Mouse (Mus musculus): Measurements from ENCODE around the gene Akirin2. TPM values are rescaled to one million over a fixed set of nuclear protein-coding genes. Genes with fewer than 3 reads are reported as not detected.
A peak's percentile ranks its signal among the peaks of the same experiment; 100 is the strongest.
"Not testable (repeated sequence)": the region's sequence is repeated elsewhere in the genome, so short reads cannot be mapped to it uniquely, and the experiment has no call there.

The Akirin2 gene
- polyA plus RNA-seq, 1 experiment from 2014 or later, result 57.9 TPM

DNA sequence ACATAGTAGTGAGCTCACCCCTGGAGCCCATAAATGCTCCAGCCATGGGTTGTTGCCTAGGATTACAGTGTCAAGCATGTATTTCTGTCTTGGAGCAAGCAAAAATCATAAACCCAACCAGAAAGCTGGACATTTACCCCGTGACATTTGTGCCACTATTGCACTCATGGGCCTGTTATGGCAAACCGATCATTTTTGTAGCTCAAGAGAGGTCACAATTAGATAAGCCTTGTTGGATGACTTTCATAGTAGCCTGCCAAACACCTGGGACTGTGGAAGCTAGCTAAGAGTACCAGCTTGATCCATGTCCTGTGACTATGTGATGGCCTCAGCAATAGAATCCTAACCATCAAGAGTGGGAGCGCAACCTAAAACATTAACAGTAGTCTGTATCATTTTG, 4.9 kb downstream of the Akirin2 start:
- no peaks in the 10 kb centered on the region for H3K9me3 ChIP-seq
- WGBS, result 93% methylated on average over 3 of the region's 3 CpGs

DNA sequence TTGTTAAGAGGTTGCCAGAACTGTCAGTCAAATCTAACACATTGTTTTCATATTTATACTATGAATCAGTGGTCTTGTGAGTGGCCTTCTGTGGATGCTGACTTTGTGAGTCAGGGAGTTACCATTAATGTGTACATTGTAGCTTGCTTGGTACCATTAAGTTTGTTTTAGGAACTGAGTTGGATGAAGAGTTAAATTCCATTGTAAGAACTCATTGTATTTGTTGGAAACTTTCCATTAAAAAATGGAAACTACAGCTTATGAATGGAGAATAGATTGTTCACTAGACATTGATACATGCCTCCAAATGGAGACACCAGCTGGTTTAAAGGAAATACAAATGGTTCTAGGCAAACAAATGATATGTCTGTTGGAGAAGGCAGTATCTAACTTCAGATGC, 5.4 kb downstream of the Akirin2 start:
- Histone ChIP-seq H3K9ac (no peak overlapping the region), H3K27me3 (replicated peaks) (no peaks in the 10 kb centered on the region), H3K4me1 (no peaks in the 10 kb centered on the region; the same call in 1 of the 2 replicates), H3K9me3 (no peaks in the 10 kb centered on the region), H3K4me2 (no peak overlapping the region), H3K36me3 (no peaks in the 10 kb centered on the region), H3K4me3 (replicated peaks) (no peak overlapping the region), H3K27ac (no peak overlapping the region)
- ATAC-seq (ENCODE audit: insufficient read depth, low FRiP score, low read depth), result no peak

More for the DNA sequence above, 4.9 kb downstream of the Akirin2 start:
- Histone ChIP-seq H3K4me2 (no peak overlapping the region), H3K9ac (no peak overlapping the region), H3K4me1 (no peaks in the 10 kb centered on the region; the same call in 1 of the 2 replicates), H3K36me3 (no peaks in the 10 kb centered on the region), H3K4me3 (replicated peaks) (no peak overlapping the region), H3K27me3 (replicated peaks) (no peaks in the 10 kb centered on the region), H3K27ac (no peak overlapping the region)
- no peak for ATAC-seq (ENCODE audit: insufficient read depth, low FRiP score, low read depth)

DNA sequence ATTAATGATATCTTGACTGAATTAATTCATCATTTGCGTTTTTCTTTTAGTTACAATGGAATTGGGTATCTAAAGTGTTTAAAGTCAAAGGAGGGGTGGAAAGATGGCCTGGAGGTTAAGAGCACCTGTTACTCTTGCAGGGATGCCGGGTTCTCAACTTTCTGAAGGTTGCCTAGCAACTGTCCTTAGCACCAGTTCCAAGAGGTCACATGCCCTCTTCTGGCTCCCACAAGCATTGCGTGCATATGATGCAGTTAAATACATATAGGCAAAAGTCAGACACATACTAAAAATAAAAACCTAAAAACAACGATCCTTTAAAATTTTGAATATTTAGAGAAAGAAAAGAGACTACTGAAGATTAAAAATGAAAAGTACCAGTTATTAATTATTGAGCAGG, 10.2 kb downstream of the Akirin2 start:
- no peak overlapping the region for H3K4me3 ChIP-seq (replicated peaks)
- no peak overlapping the region for H3K9ac ChIP-seq
- no peak for ATAC-seq (ENCODE audit: insufficient read depth, low FRiP score, low read depth)
- 0 out of 2 replicates have a peak, but pooled peaks cover 7% of the 10 kb centered on the region for H3K36me3 ChIP-seq
- no peaks in the 10 kb centered on the region for H3K4me1 ChIP-seq
- H3K4me2 ChIP-seq, result no peak overlapping the region
- no peaks in the 10 kb centered on the region for H3K27me3 ChIP-seq (replicated peaks)
- no peaks in the 10 kb centered on the region for H3K9me3 ChIP-seq
- H3K27ac ChIP-seq, result no peak overlapping the region
- 58% methylated on average over 4 of the region's 4 CpGs for WGBS

- no peak for ATAC-seq (ENCODE audit: insufficient read depth, low FRiP score, low read depth)
- no peaks in the 10 kb centered on the region for H3K27me3 ChIP-seq (replicated peaks)
- H3K27ac ChIP-seq, result no peak overlapping the region
- no peak overlapping the region for H3K4me2 ChIP-seq
- H3K4me1 ChIP-seq, result no peaks in the 10 kb centered on the region
- H3K9me3 ChIP-seq, result no peaks in the 10 kb centered on the region
- H3K4me3 ChIP-seq (replicated peaks), result no peak overlapping the region
- WGBS, result 82% methylated on average over 6 of the region's 6 CpGs
- H3K9ac ChIP-seq, result no peak overlapping the region
- peaks cover 23% of the 10 kb centered on the region for H3K36me3 ChIP-seq
Measured at GRCm38 (mm10) chr4:34566226-34566625, 15.5 kb downstream of the Akirin2 start.

- WGBS, result 82% methylated on average over 2 of the region's 2 CpGs
- Histone ChIP-seq H3K4me2 (no peak overlapping the region), H3K27ac (no peak overlapping the region), H3K9me3 (no peaks in the 10 kb centered on the region), H3K4me3 (replicated peaks) (no peak overlapping the region), H3K27me3 (replicated peaks) (no peaks in the 10 kb centered on the region), H3K36me3 (peaks cover 45% of the 10 kb centered on the region), H3K4me1 (no peaks in the 10 kb centered on the region), H3K9ac (no peak overlapping the region)
- no peak for ATAC-seq (ENCODE audit: insufficient read depth, low FRiP score, low read depth)
Measured at GRCm38 (mm10) chr4:34572876-34573275, 22.1 kb downstream of the Akirin2 start.

DNA sequence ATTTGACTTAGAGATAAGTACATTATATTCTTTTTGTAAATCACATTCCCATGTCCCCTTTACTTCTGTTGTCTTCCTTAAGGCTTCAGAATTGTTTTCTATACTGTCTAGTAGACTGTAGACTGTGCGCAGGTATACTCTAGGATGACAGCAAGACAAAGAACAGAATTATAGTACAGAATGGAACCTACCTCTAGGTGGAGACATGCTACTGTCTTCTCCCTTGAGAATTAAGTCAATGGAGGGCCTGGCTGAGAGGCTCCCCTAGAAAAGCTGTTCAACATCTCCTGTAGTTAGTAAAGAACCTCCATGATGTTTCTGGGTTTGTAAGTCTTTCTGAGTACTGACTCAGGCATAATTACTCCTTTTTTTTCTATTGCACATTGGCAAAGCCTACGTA, 26.3 kb downstream of the Akirin2 start:
- no peak overlapping the region for H3K27ac ChIP-seq
- no peaks in the 10 kb centered on the region for H3K27me3 ChIP-seq (replicated peaks)
- no peaks in the 10 kb centered on the region for H3K9me3 ChIP-seq
- no peaks in the 10 kb centered on the region for H3K4me1 ChIP-seq
- H3K4me2 ChIP-seq, result no peak overlapping the region
- ATAC-seq (ENCODE audit: insufficient read depth, low FRiP score, low read depth), result no peak
- 86% methylated on average over 2 of the region's 2 CpGs for WGBS
- H3K9ac ChIP-seq, result no peak overlapping the region
- no peak overlapping the region for H3K4me3 ChIP-seq (replicated peaks)
- H3K36me3 ChIP-seq, result peaks cover 45% of the 10 kb centered on the region

DNA sequence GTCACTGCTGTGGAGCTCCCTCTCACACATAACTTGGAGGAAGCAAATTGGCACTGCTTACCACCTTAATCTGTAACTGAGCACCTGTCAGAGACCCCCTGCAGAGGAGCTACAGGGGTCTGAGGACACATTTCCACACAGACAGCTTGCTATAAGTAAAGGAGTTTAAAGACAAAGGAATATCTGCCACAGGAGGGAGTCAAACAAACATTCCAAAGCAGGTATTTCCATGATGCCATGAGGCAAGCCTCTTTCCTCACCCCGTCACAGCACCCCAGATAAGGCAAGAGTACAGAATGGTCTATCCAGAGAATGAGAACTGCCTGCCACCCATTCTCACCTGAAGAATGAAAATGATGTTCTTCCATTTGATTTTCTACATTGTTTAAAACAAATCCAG, 28.5 kb downstream of the Akirin2 start:
- no peak overlapping the region for H3K4me3 ChIP-seq (replicated peaks)
- 85% methylated on average over 1 of the region's 1 CpGs for WGBS
- no peaks in the 10 kb centered on the region for H3K9me3 ChIP-seq
- no peak for ATAC-seq (ENCODE audit: insufficient read depth, low FRiP score, low read depth)
- no peak overlapping the region for H3K4me2 ChIP-seq
- H3K27me3 ChIP-seq (replicated peaks), result no peaks in the 10 kb centered on the region
- H3K4me1 ChIP-seq, result no peaks in the 10 kb centered on the region
- no peak overlapping the region for H3K27ac ChIP-seq
- H3K36me3 ChIP-seq, result peaks cover 48% of the 10 kb centered on the region
- H3K9ac ChIP-seq, result no peak overlapping the region

DNA sequence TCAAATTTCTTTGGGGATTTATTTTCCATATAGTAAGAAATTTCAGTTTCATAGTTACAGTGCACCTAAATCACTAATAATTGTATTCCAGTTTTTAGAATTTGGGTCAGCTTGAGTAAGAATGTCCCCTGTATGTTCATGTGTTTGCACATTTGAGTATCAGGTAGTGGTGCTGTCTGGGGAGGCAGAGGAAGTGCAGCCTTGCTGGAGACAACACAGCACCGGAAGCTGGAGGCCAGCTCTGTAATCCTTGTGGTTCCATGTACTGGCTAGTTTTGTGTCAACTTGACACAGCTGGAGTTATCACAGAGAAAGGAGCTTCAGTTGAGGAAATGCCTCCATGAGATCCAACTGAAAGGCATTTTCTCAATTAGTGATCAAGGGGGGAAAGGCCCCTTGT, 30.8 kb downstream of the Akirin2 start:
- H3K9me3 ChIP-seq; H3K9ac ChIP-seq; H3K4me2 ChIP-seq; H3K4me1 ChIP-seq; H3K4me3 ChIP-seq (replicated peaks); H3K27ac ChIP-seq; ATAC-seq (ENCODE audit: insufficient read depth, low FRiP score, low read depth); H3K27me3 ChIP-seq (replicated peaks): not testable (repeated sequence)
- peaks cover 36% of the 10 kb centered on the region for H3K36me3 ChIP-seq
- 74% methylated on average over 1 of the region's 1 CpGs for WGBS

DNA sequence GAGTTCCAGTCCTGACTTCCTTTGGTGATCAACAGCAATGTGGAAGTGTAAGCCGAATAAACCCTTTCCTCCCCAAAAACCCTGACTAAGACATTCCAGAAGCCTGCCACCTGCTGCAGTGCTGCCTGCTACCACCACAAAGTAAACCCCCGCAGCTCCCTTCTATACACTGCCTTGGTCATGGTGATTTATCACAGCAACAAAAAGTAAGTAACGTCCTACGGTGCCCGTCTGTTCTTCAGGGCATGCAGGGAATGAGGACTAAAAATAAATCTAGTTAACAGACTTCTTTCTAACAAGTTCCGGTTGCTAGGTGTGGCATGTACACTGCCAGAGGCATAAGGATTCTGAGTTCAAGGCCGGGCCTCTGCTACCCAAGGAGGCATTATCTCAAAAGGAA, 31.3 kb downstream of the Akirin2 start:
- no peak; the same call in 1 of the 2 replicates for ATAC-seq (ENCODE audit: insufficient read depth, low FRiP score, low read depth)
- H3K4me2 ChIP-seq, result no peak overlapping the region
- H3K9ac ChIP-seq, result no peak overlapping the region
- no peaks in the 10 kb centered on the region for H3K9me3 ChIP-seq
- no peaks in the 10 kb centered on the region for H3K27me3 ChIP-seq (replicated peaks)
- H3K27ac ChIP-seq, result no peak overlapping the region
- H3K36me3 ChIP-seq, result peaks cover 36% of the 10 kb centered on the region
- 66% methylated on average over 7 of the region's 7 CpGs for WGBS
- no peaks in the 10 kb centered on the region for H3K4me1 ChIP-seq
- H3K4me3 ChIP-seq (replicated peaks), result no peak overlapping the region

DNA sequence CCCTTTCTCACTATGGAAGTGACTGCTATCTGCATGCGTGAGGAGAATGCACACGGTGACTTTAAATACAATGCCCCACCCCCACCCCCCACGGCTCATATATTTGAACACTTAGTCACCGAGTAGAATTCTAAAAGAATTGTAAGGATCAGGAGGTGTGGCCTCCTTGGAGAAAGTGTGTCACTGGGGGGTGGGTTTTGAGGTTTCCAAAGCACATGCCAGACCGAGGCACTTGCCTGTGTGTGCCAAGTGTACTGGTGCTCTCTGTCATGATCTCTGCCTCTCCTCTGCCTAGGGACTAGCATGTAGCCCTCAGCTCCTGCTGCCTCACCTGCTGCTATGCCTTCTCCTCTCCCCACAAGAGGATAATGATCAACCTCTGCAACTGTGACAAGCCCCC, 31.7 kb downstream of the Akirin2 start:
- Histone ChIP-seq H3K27ac (no peak overlapping the region), H3K36me3 (peaks cover 35% of the 10 kb centered on the region), H3K9me3 (no peaks in the 10 kb centered on the region), H3K9ac (no peak overlapping the region), H3K4me3 (replicated peaks) (no peak overlapping the region), H3K4me2 (no peak overlapping the region), H3K27me3 (replicated peaks) (no peaks in the 10 kb centered on the region), H3K4me1 (no peaks in the 10 kb centered on the region)
- 66% methylated on average over 5 of the region's 5 CpGs for WGBS
- ATAC-seq (ENCODE audit: insufficient read depth, low FRiP score, low read depth), result peak; percentile 56

- H3K9me3 ChIP-seq, result no peaks in the 10 kb centered on the region
- no peak overlapping the region for H3K4me2 ChIP-seq
- H3K27me3 ChIP-seq (replicated peaks), result no peaks in the 10 kb centered on the region
- no peak overlapping the region for H3K9ac ChIP-seq
- no peak overlapping the region for H3K27ac ChIP-seq
- H3K4me1 ChIP-seq, result no peaks in the 10 kb centered on the region
- 89% methylated on average over 3 of the region's 3 CpGs for WGBS
- ATAC-seq (ENCODE audit: insufficient read depth, low FRiP score, low read depth), result no peak
- no peak overlapping the region for H3K4me3 ChIP-seq (replicated peaks)
- H3K36me3 ChIP-seq, result peaks cover 31% of the 10 kb centered on the region
Measured at GRCm38 (mm10) chr4:34583427-34583826, 32.7 kb downstream of the Akirin2 start.

DNA sequence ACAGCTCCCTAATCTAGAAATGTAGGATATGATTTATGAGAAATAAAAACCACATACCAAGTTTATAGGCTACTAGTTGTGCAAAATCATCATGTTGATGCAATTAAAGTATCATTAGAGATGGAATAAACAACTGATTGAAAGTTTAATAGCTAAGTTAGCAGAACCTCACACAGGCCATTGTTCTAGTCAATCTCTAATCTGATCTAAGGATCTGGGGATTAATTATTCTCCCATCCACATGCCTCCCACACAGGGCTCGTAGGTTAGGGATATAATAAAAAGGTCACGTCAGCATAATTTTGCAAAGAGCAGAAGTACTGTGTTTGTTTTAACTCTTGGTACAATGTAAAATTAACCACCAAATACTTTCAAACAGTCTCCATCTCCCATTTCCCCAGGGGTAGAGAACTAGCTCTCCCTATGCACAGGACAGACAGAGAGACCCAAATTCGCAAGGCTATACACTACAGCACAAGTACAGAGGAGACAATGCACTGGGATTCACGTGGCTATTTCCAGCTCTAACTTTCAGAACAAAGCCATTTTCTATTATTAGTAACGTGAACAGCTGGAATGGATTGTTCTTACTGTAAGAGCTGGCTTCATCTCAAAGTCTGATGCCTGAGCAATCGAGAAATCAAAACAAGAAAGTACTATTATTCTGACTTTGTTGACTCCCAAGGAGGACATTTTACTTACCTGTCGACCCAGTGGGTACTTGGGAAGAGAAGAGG, 34.3 kb downstream of the Akirin2 start:
- 70% methylated on average over 7 of the region's 7 CpGs for WGBS
- Histone ChIP-seq H3K27me3 (replicated peaks) (no peaks in the 10 kb centered on the region), H3K27ac (no peak overlapping the region), H3K4me1 (no peaks in the 10 kb centered on the region), H3K4me2 (no peak overlapping the region), H3K9me3 (no peaks in the 10 kb centered on the region), H3K4me3 (replicated peaks) (no peak overlapping the region), H3K9ac (no peak overlapping the region), H3K36me3 (peaks cover 25% of the 10 kb centered on the region)
- ATAC-seq (ENCODE audit: insufficient read depth, low FRiP score, low read depth), result no peak

DNA sequence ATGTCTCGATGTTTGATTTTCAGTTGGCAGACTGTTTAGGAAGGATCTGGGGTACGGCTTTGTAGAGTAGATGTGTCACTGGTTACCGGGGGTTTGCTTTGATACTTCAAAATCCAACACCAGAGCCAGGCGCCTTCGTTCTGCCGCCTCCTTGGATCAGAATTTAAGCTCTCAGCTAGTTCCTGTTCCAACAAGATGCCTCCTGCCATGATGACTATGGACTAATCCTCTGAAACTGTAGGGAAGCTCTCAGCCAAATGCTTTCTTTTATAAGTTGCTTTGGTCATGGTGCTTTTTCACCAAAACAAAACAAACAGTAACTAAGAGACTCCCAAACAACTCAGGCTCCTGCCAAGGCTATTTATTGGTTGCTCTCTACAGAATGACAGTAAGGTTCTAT, 52.4 kb downstream of the Akirin2 start:
- H3K27ac ChIP-seq, result no peak overlapping the region
- WGBS, result 90% methylated on average over 6 of the region's 6 CpGs
- no peaks in the 10 kb centered on the region for H3K27me3 ChIP-seq (replicated peaks)
- no peak overlapping the region for H3K4me2 ChIP-seq
- no peaks in the 10 kb centered on the region for H3K4me1 ChIP-seq
- no peak for ATAC-seq (ENCODE audit: insufficient read depth, low FRiP score, low read depth)
- H3K9me3 ChIP-seq, result no peaks in the 10 kb centered on the region
- H3K36me3 ChIP-seq, result peaks cover 26% of the 10 kb centered on the region
- no peak overlapping the region for H3K9ac ChIP-seq
- no peak overlapping the region for H3K4me3 ChIP-seq (replicated peaks)
